Mouse (Mus musculus): ENCODE measurements at regions not wholly inside any gene's neighbourhood (a gene's known extent, or its start where the extent isn't known, plus 50 kb on each side); places are given as distances from the start of the nearest gene placed in this dataset.

DNA sequence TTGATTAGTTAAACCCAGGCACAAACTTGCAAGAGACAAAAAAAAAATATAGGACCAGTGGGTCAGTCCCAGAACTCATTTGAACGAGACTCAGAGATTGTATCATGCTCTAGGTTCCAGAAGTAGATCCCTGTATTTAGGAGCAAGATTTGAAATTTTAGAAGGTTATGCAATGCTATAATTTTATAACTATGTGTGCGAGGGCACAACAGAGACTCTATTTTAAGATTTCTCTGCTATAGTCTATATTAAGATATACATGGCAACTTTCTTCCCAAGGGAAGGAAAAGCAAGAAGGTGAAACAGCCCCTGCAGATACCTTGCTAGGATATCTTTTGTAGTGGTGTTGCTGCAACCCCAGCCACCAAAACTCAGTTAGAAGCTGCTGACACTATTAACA is 55.7 kb downstream of the Otor start:
- H3K4me2 ChIP-seq (ENCODE audit: low read depth, low read length) = no peak overlapping the region
- H3K27ac ChIP-seq (ENCODE audit: low read depth, low read length) = no peak overlapping the region
- H3K4me3 ChIP-seq (ENCODE audit: low read depth, low read length) = no peak overlapping the region
- WGBS = 88% methylated on average over 2 of the region's 2 CpGs
- no peak for ATAC-seq (ENCODE audit: low read depth)
- H3K9me3 ChIP-seq (ENCODE audit: control insufficient read depth, low read length) = no peaks in the 10 kb centered on the region
- no peaks in the 10 kb centered on the region for H3K27me3 ChIP-seq (ENCODE audit: control insufficient read depth, insufficient read depth, low read length)
- H3K9ac ChIP-seq (replicated peaks; ENCODE audit: low read depth, low read length) = no peak overlapping the region
- no peaks in the 10 kb centered on the region for H3K36me3 ChIP-seq (ENCODE audit: control insufficient read depth, insufficient read depth, low read length)
- no peaks in the 10 kb centered on the region for H3K4me1 ChIP-seq (ENCODE audit: control insufficient read depth, insufficient read depth, low read length)

GRCm38 (mm10) chr2:143149189-143149588 is 70.9 kb downstream of the Otor start:
- Histone ChIP-seq H3K4me2 (ENCODE audit: low read depth, low read length) (no peak overlapping the region), H3K9me3 (ENCODE audit: control insufficient read depth, low read length) (no peaks in the 10 kb centered on the region), H3K4me1 (ENCODE audit: control insufficient read depth, insufficient read depth, low read length) (no peaks in the 10 kb centered on the region), H3K4me3 (ENCODE audit: low read depth, low read length) (no peak overlapping the region), H3K27me3 (ENCODE audit: control insufficient read depth, insufficient read depth, low read length) (no peaks in the 10 kb centered on the region), H3K36me3 (ENCODE audit: control insufficient read depth, insufficient read depth, low read length) (no peaks in the 10 kb centered on the region), H3K27ac (ENCODE audit: low read depth, low read length) (no peak overlapping the region), H3K9ac (replicated peaks; ENCODE audit: low read depth, low read length) (no peak overlapping the region)
- WGBS = 61% methylated on average over 3 of the region's 3 CpGs
- ATAC-seq (ENCODE audit: low read depth) = no peak

GRCm38 (mm10) chr2:143164081-143164984 is 86.1 kb downstream of the Otor start:
- no peaks in the 10 kb centered on the region for H3K9me3 ChIP-seq (ENCODE audit: control insufficient read depth, low read length)
- H3K36me3 ChIP-seq (ENCODE audit: control insufficient read depth, insufficient read depth, low read length) = no peaks in the 10 kb centered on the region
- no peak for ATAC-seq (ENCODE audit: low read depth)
- H3K27me3 ChIP-seq (ENCODE audit: control insufficient read depth, insufficient read depth, low read length) = no peaks in the 10 kb centered on the region
- WGBS = 89% methylated on average over 8 of the region's 8 CpGs
- no peaks in the 10 kb centered on the region for H3K4me1 ChIP-seq (ENCODE audit: control insufficient read depth, insufficient read depth, low read length)
- no peak overlapping the region for H3K4me2 ChIP-seq (ENCODE audit: low read depth, low read length)
- H3K4me3 ChIP-seq (ENCODE audit: low read depth, low read length) = no peak overlapping the region
- no peak overlapping the region for H3K27ac ChIP-seq (ENCODE audit: low read depth, low read length)
- no peak overlapping the region for H3K9ac ChIP-seq (replicated peaks; ENCODE audit: low read depth, low read length)

- 86% methylated on average over 3 of the region's 3 CpGs for WGBS
- no peak for ATAC-seq (ENCODE audit: low read depth)
- H3K4me2 ChIP-seq (ENCODE audit: low read depth, low read length) = no peak overlapping the region
- H3K9ac ChIP-seq (replicated peaks; ENCODE audit: low read depth, low read length) = no peak overlapping the region
- no peak overlapping the region for H3K4me3 ChIP-seq (ENCODE audit: low read depth, low read length)
- no peak overlapping the region for H3K27ac ChIP-seq (ENCODE audit: low read depth, low read length)
- H3K36me3 ChIP-seq (ENCODE audit: control insufficient read depth, insufficient read depth, low read length) = no peaks in the 10 kb centered on the region
- H3K27me3 ChIP-seq (ENCODE audit: control insufficient read depth, insufficient read depth, low read length) = no peaks in the 10 kb centered on the region
- no peaks in the 10 kb centered on the region for H3K4me1 ChIP-seq (ENCODE audit: control insufficient read depth, insufficient read depth, low read length)
- no peaks in the 10 kb centered on the region for H3K9me3 ChIP-seq (ENCODE audit: control insufficient read depth, low read length)
These were observed 88.5 kb downstream of the Otor start for GRCm38 (mm10) chr2:143166771-143167170.

- Histone ChIP-seq H3K4me1 (ENCODE audit: control insufficient read depth, insufficient read depth, low read length) (no peaks in the 10 kb centered on the region), H3K27me3 (ENCODE audit: control insufficient read depth, insufficient read depth, low read length) (no peaks in the 10 kb centered on the region), H3K27ac (ENCODE audit: low read depth, low read length) (no peak overlapping the region), H3K36me3 (ENCODE audit: control insufficient read depth, insufficient read depth, low read length) (no peaks in the 10 kb centered on the region), H3K4me3 (ENCODE audit: low read depth, low read length) (no peak overlapping the region), H3K9ac (replicated peaks; ENCODE audit: low read depth, low read length) (no peak overlapping the region), H3K9me3 (ENCODE audit: control insufficient read depth, low read length) (no peaks in the 10 kb centered on the region), H3K4me2 (ENCODE audit: low read depth, low read length) (no peak overlapping the region)
- ATAC-seq (ENCODE audit: low read depth) = no peak
- WGBS = 70% methylated on average over 2 of the region's 2 CpGs
These were observed 92.4 kb downstream of the Otor start for GRCm38 (mm10) chr2:143170648-143171047.

GRCm38 (mm10) chr2:143184614-143185013 is 106.3 kb downstream of the Otor start:
- 79% methylated on average over 3 of the region's 3 CpGs for WGBS
- Histone ChIP-seq H3K4me2 (ENCODE audit: low read depth, low read length) (no peak overlapping the region), H3K4me3 (ENCODE audit: low read depth, low read length) (no peak overlapping the region), H3K9me3 (ENCODE audit: control insufficient read depth, low read length) (no peaks in the 10 kb centered on the region), H3K4me1 (ENCODE audit: control insufficient read depth, insufficient read depth, low read length) (no peaks in the 10 kb centered on the region), H3K36me3 (ENCODE audit: control insufficient read depth, insufficient read depth, low read length) (no peaks in the 10 kb centered on the region), H3K9ac (replicated peaks; ENCODE audit: low read depth, low read length) (no peak overlapping the region), H3K27me3 (ENCODE audit: control insufficient read depth, insufficient read depth, low read length) (no peaks in the 10 kb centered on the region), H3K27ac (ENCODE audit: low read depth, low read length) (no peak overlapping the region)
- no peak for ATAC-seq (ENCODE audit: low read depth)

GRCm38 (mm10) chr2:143192256-143193164 is 114.2 kb downstream of the Otor start:
- no peaks in the 10 kb centered on the region for H3K36me3 ChIP-seq (ENCODE audit: control insufficient read depth, insufficient read depth, low read length)
- no peaks in the 10 kb centered on the region for H3K27me3 ChIP-seq (ENCODE audit: control insufficient read depth, insufficient read depth, low read length)
- ATAC-seq (ENCODE audit: low read depth) = no peak
- no peak overlapping the region for H3K9ac ChIP-seq (replicated peaks; ENCODE audit: low read depth, low read length)
- H3K27ac ChIP-seq (ENCODE audit: low read depth, low read length) = no peak overlapping the region
- no peak overlapping the region for H3K4me2 ChIP-seq (ENCODE audit: low read depth, low read length)
- 41% methylated on average over 8 of the region's 8 CpGs for WGBS
- no peaks in the 10 kb centered on the region for H3K4me1 ChIP-seq (ENCODE audit: control insufficient read depth, insufficient read depth, low read length)
- no peak overlapping the region for H3K4me3 ChIP-seq (ENCODE audit: low read depth, low read length)
- H3K9me3 ChIP-seq (ENCODE audit: control insufficient read depth, low read length) = no peaks in the 10 kb centered on the region

DNA sequence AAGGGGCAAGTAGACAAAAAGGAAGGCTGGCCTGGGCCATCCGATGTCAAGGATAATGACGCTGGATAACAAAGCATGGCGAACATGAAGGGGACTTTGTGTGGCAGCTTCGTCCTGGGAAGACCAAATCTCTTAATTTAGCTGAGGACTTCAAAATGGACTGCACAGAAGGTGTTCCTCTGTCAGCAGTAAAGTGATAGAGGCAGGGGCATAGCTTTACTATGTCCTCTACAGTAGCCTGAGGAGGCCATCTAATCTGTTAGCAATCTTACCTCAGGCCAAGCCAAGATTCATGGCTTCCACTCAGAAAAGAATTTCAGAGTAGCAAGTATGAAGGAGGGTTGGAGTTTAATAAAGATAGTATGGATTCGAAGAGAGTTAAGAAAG is 114.9 kb downstream of the Otor start:
- Histone ChIP-seq H3K27me3 (ENCODE audit: control insufficient read depth, insufficient read depth, low read length) (no peaks in the 10 kb centered on the region), H3K4me2 (ENCODE audit: low read depth, low read length) (no peak overlapping the region), H3K36me3 (ENCODE audit: control insufficient read depth, insufficient read depth, low read length) (no peaks in the 10 kb centered on the region), H3K9ac (replicated peaks; ENCODE audit: low read depth, low read length) (no peak overlapping the region), H3K4me3 (ENCODE audit: low read depth, low read length) (no peak overlapping the region), H3K4me1 (ENCODE audit: control insufficient read depth, insufficient read depth, low read length) (no peaks in the 10 kb centered on the region), H3K27ac (ENCODE audit: low read depth, low read length) (no peak overlapping the region), H3K9me3 (ENCODE audit: control insufficient read depth, low read length) (no peaks in the 10 kb centered on the region)
- WGBS = 28% methylated on average over 5 of the region's 5 CpGs
- no peak for ATAC-seq (ENCODE audit: low read depth)

Measured in neural tube, embryonic 14.5 days (tissue).